Mouse (Mus musculus): Measurements from ENCODE around the gene Sirt4. TPM values are rescaled to one million over a fixed set of nuclear protein-coding genes. Genes with fewer than 3 reads are reported as not detected.
"Not testable (repeated sequence)": the region's sequence is repeated elsewhere in the genome, so short reads cannot be mapped to it uniquely, and the experiment has no call there.

Sirt4 gene
- polyA plus RNA-seq, 1 experiment: 86.3 TPM

DNA sequence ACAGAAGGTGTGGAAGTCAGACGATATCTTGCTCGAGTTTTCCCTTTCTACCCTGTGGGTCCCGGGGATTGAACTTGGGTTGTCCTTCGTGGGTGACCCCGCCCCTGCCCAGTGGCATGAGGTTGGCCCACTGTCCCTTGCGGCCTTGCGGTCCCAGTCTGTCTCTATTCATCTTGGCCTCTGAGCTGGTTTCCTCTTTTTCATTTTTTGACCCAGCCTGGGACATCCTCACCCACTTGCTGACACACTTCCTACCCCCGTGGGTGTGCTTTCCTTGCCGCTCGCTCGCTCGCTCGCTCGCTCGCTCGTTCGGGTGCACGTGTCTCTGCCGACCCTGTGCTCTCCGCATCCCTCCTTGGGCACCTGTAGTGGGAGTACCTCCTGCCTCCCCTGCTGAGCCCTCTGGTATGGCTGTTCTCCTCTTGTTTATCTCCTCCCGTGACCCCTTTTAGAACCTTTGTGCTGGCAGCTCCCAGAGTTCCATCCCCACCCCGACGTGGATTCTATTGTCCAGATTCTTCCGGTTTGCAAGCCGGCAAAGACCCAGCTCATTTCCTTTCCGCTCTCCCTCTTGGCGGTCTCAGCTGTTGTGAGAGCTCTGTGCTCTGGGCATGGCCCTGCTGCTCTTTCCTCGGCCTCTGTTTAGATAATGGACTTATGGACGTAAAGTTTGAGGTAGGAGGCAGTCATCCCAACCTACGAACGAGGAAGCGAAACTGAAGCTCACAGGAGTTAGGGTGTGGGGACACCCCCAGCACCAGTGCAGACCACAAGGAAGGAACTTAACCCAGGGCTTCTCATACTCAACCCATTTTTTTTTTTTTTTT, 31.8 kb upstream of the Sirt4 start:
- no peak for DNase-seq (ENCODE audit: extremely low spot score in 1 of 2, low spot score in 1 of 2)

GRCm38 (mm10) chr5:115514896-115515587, 30.5 kb upstream of the Sirt4 start:
- DNase-seq (ENCODE audit: extremely low spot score in 1 of 2, low spot score in 1 of 2): peak in 1 of 2 experiments; percentile 45

DNA sequence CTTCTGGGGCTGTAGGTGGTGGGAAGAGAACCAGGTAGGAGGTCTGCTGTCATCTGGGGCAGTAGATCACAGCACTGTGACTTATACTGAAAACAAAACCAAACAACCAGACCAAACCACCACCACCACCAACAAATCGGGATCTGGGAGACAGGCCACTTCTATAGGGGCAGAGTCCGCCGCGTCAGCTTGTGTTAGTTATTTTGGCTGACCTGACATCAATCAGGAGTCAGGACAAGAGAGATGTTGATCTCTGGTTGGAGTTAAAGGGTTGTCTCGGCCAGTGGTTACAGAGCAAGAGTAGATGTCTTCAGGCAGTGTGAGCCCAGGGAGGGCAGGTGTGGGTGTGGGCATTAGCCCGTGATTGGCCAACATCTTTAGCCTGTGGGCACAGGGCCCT, 29.8 kb upstream of the Sirt4 start:
- no peak for DNase-seq (ENCODE audit: extremely low spot score in 1 of 2, low spot score in 1 of 2)

DNA sequence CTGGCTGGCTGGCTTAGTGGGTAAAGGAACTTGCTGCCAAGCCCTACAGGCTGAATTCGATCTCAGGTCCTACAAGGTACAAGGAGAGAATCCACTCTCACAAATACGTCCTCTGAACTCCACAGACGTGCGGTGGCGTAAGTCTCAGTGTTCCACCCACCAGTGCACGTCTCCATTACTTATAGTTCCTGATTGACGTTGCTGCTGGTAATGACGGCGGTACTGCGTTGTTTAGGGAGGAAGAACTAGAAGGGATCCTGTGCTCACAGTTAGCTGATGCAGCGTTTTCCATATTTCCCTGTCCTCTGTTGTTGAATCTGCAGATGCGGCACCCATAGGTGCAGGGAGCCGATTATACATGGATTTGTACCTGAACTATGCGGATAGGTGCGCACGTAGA, 29.2 kb upstream of the Sirt4 start:
- no peak for DNase-seq (ENCODE audit: extremely low spot score in 1 of 2, low spot score in 1 of 2)

DNA sequence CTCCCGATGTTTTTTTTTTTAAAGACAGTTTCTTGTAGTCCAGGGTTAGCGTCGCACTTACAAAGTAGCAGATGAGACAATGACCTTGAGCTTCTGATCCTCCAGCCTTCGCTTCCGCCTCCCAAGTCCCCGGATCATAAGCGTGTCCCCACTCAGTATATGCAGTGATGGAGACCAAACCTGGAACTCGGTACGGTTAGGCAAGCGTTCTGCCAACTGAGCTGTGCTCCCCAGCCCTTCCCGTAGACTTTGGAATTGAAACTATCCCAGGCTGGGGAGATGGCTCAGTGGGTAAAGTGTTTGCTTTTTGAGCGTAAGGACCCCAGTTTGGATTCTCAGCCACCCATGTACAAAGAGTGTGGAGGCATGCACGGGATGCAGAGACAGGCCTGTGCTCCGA, 28.7 kb upstream of the Sirt4 start:
- DNase-seq (ENCODE audit: extremely low spot score in 1 of 2, low spot score in 1 of 2): no peak

- DNase-seq (ENCODE audit: extremely low spot score in 1 of 2, low spot score in 1 of 2): no peak
These were observed 27.9 kb upstream of the Sirt4 start for GRCm38 (mm10) chr5:115512375-115512774.

GRCm38 (mm10) chr5:115509790-115510689, 25.5 kb upstream of the Sirt4 start:
- no peak for DNase-seq (ENCODE audit: extremely low spot score in 1 of 2, low spot score in 1 of 2)

DNA sequence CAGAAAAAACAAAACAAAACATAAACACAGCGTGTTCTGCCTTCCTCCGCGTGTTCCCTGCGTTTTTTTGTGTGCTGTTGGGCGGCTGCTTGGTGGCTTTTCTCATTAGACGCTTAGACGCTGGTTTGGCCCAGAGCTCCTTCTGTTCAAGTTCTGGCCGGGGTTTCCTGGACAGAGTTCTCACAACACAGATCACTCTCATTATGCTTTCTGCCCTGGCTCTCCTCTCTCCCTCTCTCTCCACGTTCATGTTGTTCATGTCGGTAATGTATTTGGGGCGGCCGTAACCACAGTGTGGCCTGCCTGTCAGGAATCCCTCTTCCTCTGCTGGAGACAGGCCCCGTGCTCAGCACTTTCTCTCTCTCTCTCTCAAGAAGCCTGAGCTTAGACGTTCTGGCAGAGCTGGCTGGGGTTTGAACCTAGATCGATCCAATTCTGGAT, 24.8 kb upstream of the Sirt4 start:
- no peak for DNase-seq (ENCODE audit: extremely low spot score in 1 of 2, low spot score in 1 of 2)

DNA sequence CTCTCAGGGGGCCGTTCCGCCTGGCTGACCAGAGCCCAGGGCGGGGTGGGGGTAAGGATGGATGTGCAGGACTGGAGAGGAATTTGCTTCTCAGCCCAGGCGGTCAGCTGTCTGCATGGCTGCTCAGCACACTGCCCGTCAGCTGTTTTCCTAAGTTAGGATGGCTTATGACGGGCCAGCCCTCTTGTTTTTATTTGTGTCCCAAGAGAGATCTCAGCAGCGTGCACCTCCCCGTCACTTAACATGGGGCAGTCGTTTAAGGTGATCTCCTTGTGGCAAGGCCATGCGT, 24.3 kb upstream of the Sirt4 start:
- DNase-seq (ENCODE audit: extremely low spot score in 1 of 2, low spot score in 1 of 2): no peak

DNA sequence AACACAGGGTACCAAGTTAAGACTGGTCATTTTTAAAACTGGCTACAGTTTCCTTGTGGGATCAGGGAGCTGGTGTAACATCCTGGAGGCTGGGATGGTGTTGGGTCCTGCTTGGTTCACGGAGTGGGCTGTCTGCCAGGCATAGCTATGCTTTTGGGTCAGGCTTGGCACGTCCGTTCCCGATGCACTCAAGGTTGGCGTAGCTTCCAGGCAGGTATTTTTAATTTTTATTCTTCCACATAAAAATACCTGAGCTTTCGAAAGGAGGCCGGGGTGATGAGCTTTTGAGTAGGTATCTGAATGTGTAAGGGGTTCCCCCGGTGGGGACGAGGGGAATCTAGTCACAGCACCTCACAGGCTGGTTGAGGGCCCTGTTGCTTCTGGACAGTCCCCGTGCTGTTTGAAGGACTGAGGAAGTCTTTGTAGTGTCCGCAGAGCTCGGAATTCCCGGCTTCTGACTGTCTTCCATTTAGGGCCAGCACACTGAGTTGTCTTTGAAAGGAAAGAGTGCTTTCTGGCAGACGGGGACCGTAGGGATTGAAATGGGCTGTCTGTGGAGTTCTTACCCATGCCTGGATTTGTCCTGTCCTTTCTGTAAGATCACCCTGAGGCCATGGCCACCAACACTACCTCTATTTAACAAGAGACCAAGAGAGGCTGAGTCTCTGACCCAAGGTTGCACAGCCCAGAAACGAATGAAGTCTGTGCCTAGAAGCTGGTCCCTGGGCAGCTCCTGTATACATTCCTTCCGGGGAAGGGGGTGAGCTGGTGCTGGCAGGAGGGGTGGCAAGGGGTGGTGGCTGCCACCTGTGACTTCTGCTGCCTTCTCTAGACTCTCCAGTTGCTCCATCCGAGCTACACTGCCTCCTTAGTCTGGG, 23.7 kb upstream of the Sirt4 start:
- no peak for DNase-seq (ENCODE audit: extremely low spot score in 1 of 2, low spot score in 1 of 2)

DNA sequence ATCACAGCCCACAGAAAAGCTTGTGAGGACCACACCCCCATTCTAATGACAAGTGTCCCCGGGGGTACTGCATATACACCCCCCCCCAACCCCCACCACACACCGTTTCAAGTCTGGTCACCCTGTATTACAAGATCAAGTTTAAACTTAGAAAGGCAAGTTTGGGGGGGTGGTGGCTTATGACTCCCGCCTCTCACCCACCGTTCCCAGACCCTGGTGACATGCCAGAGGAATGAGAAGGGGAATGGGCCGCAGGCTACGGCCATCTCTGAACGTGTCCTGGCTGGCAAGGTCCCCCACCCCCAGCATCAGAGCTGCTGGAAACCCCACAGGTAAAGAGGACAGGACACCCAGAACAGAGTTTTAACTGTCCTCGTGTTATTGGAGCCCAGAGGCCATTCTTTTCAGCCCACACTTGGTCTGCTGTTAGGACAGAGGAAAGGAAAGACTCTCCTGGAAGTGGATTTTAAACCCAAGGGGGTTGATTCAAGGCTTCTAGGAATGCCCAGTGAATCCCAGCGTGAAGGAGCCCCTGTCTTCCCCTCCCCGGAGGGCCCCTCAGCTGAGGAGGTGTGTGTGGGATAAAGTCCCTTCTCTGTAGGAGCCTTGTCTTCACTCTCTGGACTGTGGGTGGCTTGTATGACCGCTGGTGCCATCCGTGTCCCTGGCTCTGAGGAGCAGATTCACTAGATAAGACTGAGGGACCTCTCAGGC, 22.9 kb upstream of the Sirt4 start:
- DNase-seq (ENCODE audit: extremely low spot score in 1 of 2, low spot score in 1 of 2): no peak

- peak; percentile 50 to 91 for DNase-seq (ENCODE audit: extremely low spot score in 1 of 2, low spot score in 1 of 2)
These were observed 22.1 kb upstream of the Sirt4 start, which contains the start of gene Pxn for GRCm38 (mm10) chr5:115506454-115507201. Gene Pxn (plus strand): TSS chr5:115506676.

GRCm38 (mm10) chr5:115505617-115506016, 21.1 kb upstream of the Sirt4 start:
- DNase-seq (ENCODE audit: extremely low spot score in 1 of 2, low spot score in 1 of 2): not testable (repeated sequence)

- no peak for DNase-seq (ENCODE audit: extremely low spot score in 1 of 2, low spot score in 1 of 2)
These were observed 18.5 kb upstream of the Sirt4 start for GRCm38 (mm10) chr5:115503035-115503434.

DNA sequence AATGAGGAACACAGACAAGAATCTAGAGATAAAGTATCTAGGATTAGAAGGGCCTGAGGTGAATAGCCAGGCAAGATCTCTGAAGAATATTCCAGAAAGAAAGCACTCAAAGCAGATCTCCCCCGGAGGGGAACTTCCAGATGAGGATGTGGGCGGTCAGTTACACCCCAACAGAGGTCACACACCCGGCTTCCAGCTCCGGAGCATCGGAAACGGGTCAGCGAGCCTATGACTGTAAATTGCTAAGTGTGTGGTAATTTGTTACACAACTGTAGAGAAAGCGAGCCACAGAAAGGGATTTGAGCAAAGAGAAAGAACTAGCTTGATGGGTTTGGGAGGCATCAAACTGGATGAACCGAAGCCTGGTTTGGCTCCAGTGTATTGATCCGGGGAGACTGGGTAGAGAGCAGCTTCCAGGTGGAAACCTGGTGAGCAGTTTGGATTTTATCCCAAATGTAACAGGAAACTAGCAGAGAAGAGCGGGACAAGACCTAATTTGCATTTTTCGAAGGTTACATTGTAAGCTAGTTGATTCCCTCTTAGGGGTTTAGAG, 15.9 kb upstream of the Sirt4 start:
- DNase-seq (ENCODE audit: extremely low spot score in 1 of 2, low spot score in 1 of 2): no peak

- DNase-seq (ENCODE audit: extremely low spot score in 1 of 2, low spot score in 1 of 2): no peak
These were observed 14.0 kb upstream of the Sirt4 start for GRCm38 (mm10) chr5:115498307-115499240.

DNA sequence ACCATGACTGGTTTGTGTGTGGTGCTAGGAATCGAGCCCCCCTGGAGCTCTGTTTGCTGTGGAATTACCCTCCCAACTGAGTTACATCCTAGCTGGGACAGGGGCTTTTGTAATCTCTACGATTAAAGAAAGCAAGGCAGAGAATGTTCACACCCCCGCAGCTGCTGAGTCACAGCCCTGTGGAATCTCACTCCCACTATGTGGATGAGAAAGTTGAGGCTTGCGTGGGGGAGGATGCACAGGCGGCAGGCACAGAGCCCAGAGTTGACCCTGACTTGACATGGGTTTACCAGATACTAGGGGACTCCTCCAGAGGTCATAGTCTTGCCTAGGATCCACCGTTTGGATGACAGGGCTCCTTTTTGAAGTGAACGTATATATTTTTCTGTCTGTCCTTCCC, 12.5 kb upstream of the Sirt4 start:
- DNase-seq (ENCODE audit: extremely low spot score in 1 of 2, low spot score in 1 of 2): peak in 1 of 2 experiments; percentile 49

Data from frontal cortex, adult 2 months (tissue).